Mouse (Mus musculus) ES-Bruce4 (cell line): ENCODE data around the gene Acss2.

Experiments
- CTCF ChIP-seq: IDR thresholded peaks from one replicate; pipeline ENCODE4 v1.8.1; 2011; ENCODE audit warnings: low read depth, low read length
- POLR2A ChIP-seq: IDR thresholded peaks from one replicate; pipeline ENCODE4 v1.8.1; 2011; ENCODE audit warnings: low read length; ENCODE audit not compliant: insufficient read depth

GRCm38 (mm10) chr2:155611834-155612550 is 94.2 kb downstream of the Acss2 start:
- TF ChIP-seq POLR2A (no peak), CTCF (no peak)
